Mouse (Mus musculus): ENCODE data around the gene Lmna.

The Lmna gene

DNA sequence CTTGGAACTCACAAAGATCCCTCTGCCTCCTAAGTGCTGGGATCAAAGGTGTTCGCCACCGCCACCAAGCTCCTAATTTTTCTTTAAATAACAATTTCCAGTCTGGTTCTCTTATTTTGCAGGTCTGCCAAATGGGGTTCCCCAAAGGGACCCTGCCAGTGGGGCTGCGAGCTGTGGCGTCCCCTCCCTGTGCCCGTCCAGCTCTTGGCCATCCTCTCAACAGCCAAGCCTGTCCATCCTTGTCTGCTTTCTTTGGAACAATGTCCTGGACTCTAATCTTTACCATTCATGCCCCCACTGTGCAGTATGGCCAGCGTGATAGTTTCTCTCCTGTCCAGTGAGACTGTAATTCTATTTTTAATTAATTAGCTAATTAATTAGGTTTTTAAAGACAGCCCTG, 11.4 kb upstream of the Lmna start:
- DNase-seq (ENCODE audit: low spot score in 2 of 2): no peak

- DNase-seq (ENCODE audit: low spot score in 2 of 2): no peak
These were observed 10.3 kb upstream of the Lmna start for GRCm38 (mm10) chr3:88520078-88520477.

- no peak for DNase-seq (ENCODE audit: low spot score in 2 of 2)
These were observed 8.7 kb upstream of the Lmna start for GRCm38 (mm10) chr3:88518411-88518810.

GRCm38 (mm10) chr3:88516407-88516806, 6.7 kb upstream of the Lmna start:
- DNase-seq (ENCODE audit: low spot score in 2 of 2): no peak

DNA sequence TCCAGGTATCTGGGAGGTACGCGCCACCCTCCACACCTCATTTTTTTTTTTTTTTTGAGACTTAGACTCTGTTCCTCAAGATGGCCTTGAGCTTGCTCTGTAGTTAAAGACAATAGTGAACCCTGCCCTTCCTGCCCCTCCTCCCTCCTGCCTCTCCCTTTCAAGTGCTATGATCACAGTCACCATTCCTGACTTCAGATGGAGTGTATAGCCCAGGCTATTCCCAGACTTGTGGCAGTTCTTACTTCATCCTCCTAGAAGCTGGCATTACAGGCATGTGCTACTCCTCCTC, 5.3 kb upstream of the Lmna start:
- DNase-seq (ENCODE audit: low spot score in 2 of 2): no peak

DNA sequence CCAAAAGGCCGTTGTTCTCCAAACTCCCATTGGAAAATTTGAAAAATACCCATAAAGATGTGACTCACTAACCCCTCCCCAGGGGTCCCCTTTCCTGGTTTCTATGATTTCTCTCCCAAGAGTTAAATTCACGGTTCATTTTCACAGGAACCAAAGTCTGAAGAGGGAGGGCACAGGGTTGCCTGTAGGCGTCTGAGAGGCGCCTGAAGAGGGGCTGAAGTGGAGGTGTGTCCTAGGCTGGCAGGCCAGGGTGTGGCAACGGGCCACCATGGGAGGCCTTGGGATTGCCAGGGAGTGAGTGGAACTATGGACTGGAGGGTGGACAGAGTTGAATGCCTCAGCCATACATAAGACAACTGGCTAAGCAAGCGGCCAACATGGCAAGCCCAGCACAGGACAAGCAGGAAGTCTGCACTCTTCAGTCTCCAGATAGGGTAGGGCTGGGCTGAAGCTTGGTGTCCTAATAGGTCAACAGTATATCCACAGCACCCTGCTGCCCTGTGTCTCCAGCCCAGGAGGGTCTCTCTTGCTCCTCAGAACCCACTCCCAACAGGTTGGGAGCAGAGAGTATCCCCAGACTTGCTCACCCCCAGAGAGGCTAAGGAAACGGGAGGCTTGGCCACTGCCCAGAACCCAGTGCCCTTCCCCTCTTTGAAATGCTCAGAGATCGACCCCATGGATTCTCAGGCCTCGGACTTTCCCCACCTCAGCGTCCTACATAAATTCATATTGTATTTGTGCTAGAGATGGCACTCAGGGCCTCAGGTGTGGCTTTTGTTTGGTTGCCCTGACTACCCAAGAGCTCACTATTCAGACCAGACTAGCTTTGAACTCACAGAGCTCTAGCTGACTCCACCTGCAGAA, 4.7 kb upstream of the Lmna start:
- no peak for DNase-seq (ENCODE audit: low spot score in 2 of 2)

DNA sequence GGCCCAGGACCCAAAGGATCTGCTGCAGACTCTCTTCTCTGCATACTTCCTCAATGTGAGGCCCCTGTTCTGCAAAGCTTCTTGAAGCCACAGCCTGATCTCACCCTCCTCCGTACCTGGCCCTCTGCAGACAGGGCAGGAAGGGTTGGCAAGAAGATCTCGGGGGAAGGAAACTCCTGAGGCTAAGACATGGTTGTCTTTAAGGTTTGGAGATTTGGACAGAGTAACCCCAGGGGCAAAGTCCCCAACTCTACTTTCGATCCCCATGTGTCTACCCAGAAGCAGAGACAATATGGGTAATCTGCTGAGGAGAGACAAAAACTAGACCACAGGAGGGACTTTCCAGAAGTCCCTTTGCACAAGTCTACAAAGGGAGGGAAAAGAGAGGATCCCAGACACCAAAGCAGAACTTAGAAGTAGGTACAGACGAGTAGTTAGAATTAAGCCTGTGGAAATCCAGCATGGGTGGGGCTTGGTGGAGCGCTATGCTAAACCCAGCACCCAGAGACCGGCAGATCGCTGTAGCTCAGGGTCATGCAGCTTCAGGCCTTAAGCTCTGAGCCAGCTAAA, 3.9 kb upstream of the Lmna start:
- no peak for DNase-seq (ENCODE audit: low spot score in 2 of 2)

DNA sequence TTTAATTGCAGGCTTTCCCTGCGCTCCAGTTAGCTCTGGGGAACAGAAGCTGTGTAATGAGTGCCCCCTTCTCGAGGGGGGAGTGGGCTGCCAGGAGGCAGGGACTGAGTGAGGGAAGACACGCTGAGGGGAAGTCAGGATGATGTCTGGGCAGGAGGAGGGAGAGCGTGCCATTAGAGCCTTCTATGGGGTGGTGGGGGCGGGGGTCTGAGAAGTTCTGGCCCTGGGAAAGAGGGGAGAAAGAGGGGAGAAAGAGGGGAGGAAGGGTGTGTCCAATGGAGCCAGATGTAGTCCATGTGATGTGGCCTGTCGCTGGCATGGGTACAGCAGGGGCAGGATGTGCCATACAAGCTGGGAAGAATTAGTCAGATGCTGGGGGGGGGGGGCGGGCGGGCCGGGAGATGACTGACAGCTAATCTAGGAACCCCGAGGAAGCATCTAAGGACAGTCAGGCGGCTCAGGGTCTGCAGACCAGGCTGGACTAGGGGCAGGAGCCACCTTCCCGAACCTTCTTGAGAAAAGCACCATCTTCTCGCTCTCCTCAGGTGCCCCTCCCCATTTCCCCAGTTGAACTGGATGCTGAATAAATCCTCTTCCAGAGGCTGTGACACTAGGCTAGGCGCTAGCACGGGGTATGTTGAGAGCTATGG, 3.3 kb upstream of the Lmna start:
- DNase-seq (ENCODE audit: low spot score in 2 of 2): no peak

DNA sequence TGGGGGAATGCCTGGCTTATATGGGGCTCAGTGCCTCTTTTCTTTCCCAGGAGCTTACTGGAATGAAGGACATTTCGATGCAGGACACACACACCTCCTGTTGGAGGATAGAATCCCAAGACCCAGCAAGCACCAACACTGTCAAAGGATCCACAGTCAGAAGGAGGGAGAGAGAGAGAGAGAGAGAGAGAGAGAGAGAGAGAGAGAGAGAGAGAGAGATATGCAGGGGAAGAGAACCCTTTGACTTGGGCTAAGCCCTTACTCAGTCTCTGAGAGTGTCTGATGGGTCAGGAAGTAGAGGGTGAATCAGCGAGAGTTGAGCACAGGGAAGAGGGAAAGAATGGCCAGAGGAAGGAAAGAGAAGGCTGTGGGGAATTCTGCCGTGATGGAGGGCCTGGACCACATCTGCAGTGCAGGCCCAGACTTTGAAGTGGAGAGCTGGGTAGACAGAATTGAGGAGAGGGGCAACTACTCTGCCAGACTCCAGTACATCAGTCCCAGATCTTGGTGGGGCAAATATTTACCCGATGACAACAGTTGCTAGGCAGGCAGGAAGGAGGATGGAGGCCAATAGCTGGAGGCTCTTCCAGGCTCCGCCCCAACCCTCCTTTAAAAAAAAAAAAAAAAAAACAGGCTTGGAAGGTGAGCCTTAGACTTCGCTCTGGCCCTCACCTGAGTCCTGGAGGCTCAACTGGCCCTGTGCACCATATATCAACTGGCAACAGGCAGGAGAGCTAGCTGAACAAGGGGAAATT, 2.6 kb upstream of the Lmna start:
- no peak for DNase-seq (ENCODE audit: low spot score in 2 of 2)

DNA sequence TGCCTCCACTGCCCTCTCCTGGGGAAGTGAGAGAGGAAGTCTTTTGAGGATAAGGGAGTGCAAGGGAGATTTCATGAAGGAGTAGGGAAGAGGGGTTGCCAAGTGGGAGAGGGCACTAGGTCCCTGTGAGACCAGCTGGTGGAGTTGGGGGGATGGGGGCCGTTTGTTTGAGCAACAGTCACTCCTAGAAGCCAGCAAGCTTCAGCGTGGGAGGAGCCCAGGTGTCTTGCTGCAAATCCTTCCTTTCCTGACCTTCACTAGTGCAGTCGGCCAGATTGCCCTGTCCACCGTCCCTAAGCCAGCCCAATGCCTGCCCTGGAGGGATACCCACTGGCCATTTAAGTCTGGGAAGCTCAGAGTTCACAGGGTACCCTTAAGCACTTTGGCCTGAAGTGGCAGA, 1.8 kb upstream of the Lmna start:
- no peak for DNase-seq (ENCODE audit: low spot score in 2 of 2)

GRCm38 (mm10) chr3:88510421-88511289, 899 bp upstream of the Lmna start:
- no peak for DNase-seq (ENCODE audit: low spot score in 2 of 2)

GRCm38 (mm10) chr3:88509250-88509649, 506 bp downstream of the Lmna start:
- no peak for DNase-seq (ENCODE audit: low spot score in 2 of 2)

- no peak for DNase-seq (ENCODE audit: low spot score in 2 of 2)
These were observed 4.0 kb downstream of the Lmna start for GRCm38 (mm10) chr3:88505765-88506164.

DNA sequence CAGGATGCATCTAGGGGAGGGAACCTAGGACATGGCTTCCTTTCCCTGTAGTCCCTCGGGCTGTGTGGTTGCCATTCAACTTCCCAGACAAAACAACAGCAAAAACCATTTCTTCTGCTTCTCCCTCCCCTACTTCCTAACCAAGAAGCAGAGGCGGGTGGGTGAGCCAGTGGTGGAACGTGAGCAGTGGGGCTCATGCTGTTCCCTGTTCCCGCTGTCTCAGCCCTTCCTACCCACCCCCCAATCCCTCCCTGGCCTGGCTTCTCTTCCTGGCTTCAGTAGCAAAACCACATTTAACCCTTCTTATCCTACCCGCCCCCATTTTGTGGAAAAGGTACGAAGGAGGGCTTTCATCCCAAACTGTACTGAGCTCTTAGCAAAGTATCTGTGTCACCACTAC, 4.7 kb downstream of the Lmna start:
- no peak for DNase-seq (ENCODE audit: low spot score in 2 of 2)

GRCm38 (mm10) chr3:88503881-88504746, 5.6 kb downstream of the Lmna start:
- DNase-seq (ENCODE audit: low spot score in 2 of 2): no peak

DNA sequence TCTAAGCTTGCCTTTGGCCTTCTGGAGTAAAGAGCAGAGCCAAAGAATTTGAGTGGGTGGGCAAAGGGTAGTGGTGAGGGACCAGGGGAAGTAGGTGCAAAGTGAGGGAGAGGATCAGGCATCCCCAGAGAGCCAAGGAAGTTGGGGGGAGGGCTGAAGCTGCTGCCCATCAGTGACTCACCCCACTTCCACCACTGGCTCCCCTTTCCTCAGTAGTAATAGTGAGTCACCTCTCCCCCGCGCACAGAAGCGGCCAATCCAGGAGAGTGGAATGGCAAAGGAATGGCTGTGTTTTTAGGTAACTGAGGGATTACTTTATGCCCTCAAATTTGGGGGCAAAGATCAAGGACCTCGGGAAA, 6.3 kb downstream of the Lmna start:
- no peak for DNase-seq (ENCODE audit: low spot score in 2 of 2)

GRCm38 (mm10) chr3:88502641-88503504, 6.9 kb downstream of the Lmna start:
- peak; percentile 82 to 86 for DNase-seq (ENCODE audit: low spot score in 2 of 2)

DNA sequence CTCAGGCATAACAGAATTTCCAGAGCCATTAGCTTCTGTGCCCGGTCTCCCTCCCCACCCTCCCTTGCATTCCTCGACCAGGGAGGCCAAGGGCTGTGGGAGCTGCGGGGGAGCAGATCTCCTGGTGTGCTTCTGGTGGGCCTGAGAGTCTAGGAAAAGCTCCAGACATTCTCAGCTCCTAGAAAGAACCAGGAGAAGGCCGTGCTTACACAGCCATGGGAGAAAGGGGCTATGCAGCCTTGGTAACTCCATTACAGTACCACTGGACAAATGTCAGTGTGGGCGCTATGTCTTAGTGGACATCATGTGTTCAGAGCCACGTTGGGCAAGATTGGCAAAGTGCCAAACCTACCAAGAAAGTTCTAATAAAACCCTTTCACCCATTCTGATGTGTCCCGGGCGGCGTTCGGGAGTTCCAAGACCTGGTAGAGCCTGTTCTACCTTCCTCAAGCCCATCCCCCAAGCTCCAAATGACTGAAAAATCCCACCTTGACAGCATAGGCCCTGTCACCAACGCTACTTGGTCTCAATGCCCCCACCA, 7.7 kb downstream of the Lmna start:
- DNase-seq (ENCODE audit: low spot score in 2 of 2): peak; percentile 53 to 58

DNA sequence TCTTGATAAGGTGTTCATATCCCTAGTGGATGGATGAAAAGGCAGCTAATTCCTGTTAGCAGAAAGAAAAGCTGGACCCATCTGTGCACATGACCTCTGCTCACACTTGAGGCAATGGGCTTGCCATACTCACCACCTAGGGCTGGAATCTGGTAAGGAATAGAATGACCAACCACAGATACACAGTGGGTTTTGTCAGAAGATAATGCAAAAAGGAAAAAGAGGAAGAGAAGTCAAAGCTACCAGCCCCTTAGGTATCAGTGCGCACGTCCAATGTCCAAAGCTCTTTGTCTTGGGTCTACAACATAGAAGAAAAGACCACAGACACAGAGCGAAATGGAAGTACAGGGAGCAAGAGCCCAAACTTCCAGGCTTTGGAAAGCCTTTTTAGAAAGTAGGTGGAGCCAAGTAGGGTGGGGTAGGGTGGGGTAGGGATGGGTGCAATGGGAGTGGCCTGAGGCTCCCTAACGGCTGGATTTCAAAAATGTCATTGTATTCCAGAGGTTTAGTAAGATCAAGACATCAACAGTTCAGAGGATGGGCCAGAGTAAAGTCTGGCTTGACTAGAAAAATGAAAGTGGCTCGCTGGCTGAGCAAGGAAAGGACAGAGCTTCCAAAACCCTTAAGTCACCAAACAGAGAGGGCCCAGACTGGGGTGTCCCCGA, 8.3 kb downstream of the Lmna start:
- no peak for DNase-seq (ENCODE audit: low spot score in 2 of 2)

All from spleen, postnatal 10 days (tissue).